In genomic region chr11:19924757-19925148, GRCm38 (mm10) we compare ENCODE assay signal across 8 mouse cellular contexts. TPM values are rescaled to one million over a fixed set of nuclear protein-coding genes. Genes with fewer than 3 reads are reported as not detected.
A peak's percentile ranks its signal among the peaks of the same experiment; 100 is the strongest.
DNase-seq lines count a peak whose midpoint lies in the region; ATAC-seq and TF ChIP-seq lines count a peak whose summit lies in the region.

No protein-coding gene starts in this region.

- no peak for TF ChIP-seq RAD21 in CH12.LX (IDR thresholded peaks at IDR 0.05; ENCODE audit: low read depth, low read length)

- TF ChIP-seq POLR2A in heart, adult 2 months (IDR thresholded peaks at IDR 0.05; ENCODE audit: insufficient read depth, low read depth, low read length), result no peak
- no peak for TF ChIP-seq POLR2A in CH12.LX (IDR thresholded peaks at IDR 0.05; ENCODE audit: low read depth, low read length)

- H3K36me3 ChIP-seq in heart, adult 2 months (ENCODE audit: control insufficient read depth, insufficient read depth, low read length), result no peaks in the 10 kb centered on the region
- peaks cover 0 to 13% of the 10 kb centered on the region in 2 experiments for H3K36me3 ChIP-seq in CH12.LX (replicated peaks in 1 of 2; ENCODE audit: control insufficient read depth in 1 of 2, insufficient read depth in 1 of 2, low read length in 1 of 2)
- H3K36me3 ChIP-seq in embryonic facial prominence, embryonic 14.5 days (ENCODE audit: control insufficient read depth, insufficient read depth, low read length), result no peaks in the 10 kb centered on the region
- H3K36me3 ChIP-seq in hindbrain, embryonic 12.5 days, result no peaks in the 10 kb centered on the region
- no peaks in the 10 kb centered on the region for H3K36me3 ChIP-seq in liver, embryonic 14.5 days (replicated peaks; ENCODE audit: control insufficient read depth, insufficient read depth, low read depth)

- DNase-seq in heart, adult 2 months, result no peak
- no peak for DNase-seq in heart, postnatal 4 days
- DNase-seq in CH12.LX (ENCODE audit: extremely low read depth), result peak; percentile 38
- DNase-seq in embryonic facial prominence, embryonic 14.5 days (ENCODE audit: low spot score), result peak; percentile 43
- DNase-seq in liver, embryonic 14.5 days (ENCODE audit: low read depth in 3 of 3, low spot score in 3 of 3), result no peak
- DNase-seq in right cerebral cortex, postnatal 14 days, result peak; percentile 42
- no peak for DNase-seq in layer of hippocampus, adult 9-11 months

- peaks cover 7% of the 10 kb centered on the region for H3K4me1 ChIP-seq in heart, adult 2 months (ENCODE audit: control insufficient read depth, insufficient read depth, low read length)
- peaks cover 7 to 64% of the 10 kb centered on the region in 2 experiments for H3K4me1 ChIP-seq in CH12.LX (ENCODE audit: control insufficient read depth in 1 of 2, insufficient read depth in 2 of 2)
- peaks cover 14% of the 10 kb centered on the region for H3K4me1 ChIP-seq in embryonic facial prominence, embryonic 14.5 days (ENCODE audit: control insufficient read depth, insufficient read depth, low read length)
- peaks cover 15% of the 10 kb centered on the region for H3K4me1 ChIP-seq in hindbrain, embryonic 12.5 days
- peaks cover 13 to 23% of the 10 kb centered on the region in 2 experiments for H3K4me1 ChIP-seq in liver, embryonic 14.5 days (replicated peaks; ENCODE audit: control insufficient read depth in 2 of 2, insufficient read depth in 2 of 2, low read length in 1 of 2)

- no peaks in the 10 kb centered on the region for H3K27me3 ChIP-seq in heart, adult 2 months (ENCODE audit: control insufficient read depth, insufficient read depth, low read length)
- peaks cover 2% of the 10 kb centered on the region for H3K27me3 ChIP-seq in CH12.LX (replicated peaks)
- no peaks in the 10 kb centered on the region for H3K27me3 ChIP-seq in embryonic facial prominence, embryonic 14.5 days (replicated peaks; ENCODE audit: control insufficient read depth, insufficient read depth, low read length)
- H3K27me3 ChIP-seq in hindbrain, embryonic 12.5 days, result no peaks in the 10 kb centered on the region
- no peaks in the 10 kb centered on the region for H3K27me3 ChIP-seq in liver, embryonic 14.5 days (ENCODE audit: control insufficient read depth, insufficient read depth, low read length)

- dilution Hi-C loops in CH12.LX (cut with MboI; ENCODE audit: extremely low pct_ligation_motif_present, extremely low pct_unique_long_range_greater_than_20kb, low sequenced_read_pairs), result no loop called here

- ATAC-seq in embryonic facial prominence, embryonic 14.5 days (ENCODE audit: low read depth), result peak; percentile 7
- ATAC-seq in hindbrain, embryonic 12.5 days (ENCODE audit: low FRiP score), result peak; percentile 13
- ATAC-seq in liver, embryonic 14.5 days (ENCODE audit: insufficient read depth), result peak; percentile 2

- peak overlapping the region; percentile 63 for H3K4me2 ChIP-seq in CH12.LX (ENCODE audit: insufficient read depth, low read depth, poor library complexity, severe bottlenecking)
- peak overlapping the region; percentile 78 for H3K4me2 ChIP-seq in embryonic facial prominence, embryonic 14.5 days (ENCODE audit: low read depth, low read length)
- peak overlapping the region; percentile 57 for H3K4me2 ChIP-seq in hindbrain, embryonic 12.5 days (replicated peaks)
- peak overlapping the region; percentile 88 for H3K4me2 ChIP-seq in liver, embryonic 14.5 days (ENCODE audit: low read depth)

- peaks cover 2% of the 10 kb centered on the region for H3K79me2 ChIP-seq in heart, adult 2 months (replicated peaks; ENCODE audit: control insufficient read depth, insufficient read depth, low read length)
- peaks cover 23% of the 10 kb centered on the region for H3K79me2 ChIP-seq in CH12.LX (replicated peaks; ENCODE audit: control insufficient read depth, extremely low read depth, insufficient read depth, poor library complexity, severe bottlenecking)

- TF ChIP-seq CTCF in heart, adult 2 months (IDR thresholded peaks at IDR 0.05), result no peak
- TF ChIP-seq CTCF in CH12.LX (conservative IDR thresholded peaks at IDR 0.05 in 1 of 2, IDR thresholded peaks at IDR 0.05 in 1 of 2; ENCODE audit: low read depth in 2 of 2, low read length in 2 of 2), result no peak
- no peak for TF ChIP-seq CTCF in liver, embryonic 14.5 days (IDR thresholded peaks at IDR 0.05; ENCODE audit: low read depth)

- H3K9ac ChIP-seq in heart, adult 2 months (ENCODE audit: low read depth, low read length), result peak overlapping the region; percentile 84
- peak overlapping the region; percentile 97 for H3K9ac ChIP-seq in CH12.LX (ENCODE audit: insufficient read depth, low read depth)
- peak overlapping the region; percentile 96 for H3K9ac ChIP-seq in embryonic facial prominence, embryonic 14.5 days (ENCODE audit: low read depth, low read length)
- H3K9ac ChIP-seq in hindbrain, embryonic 12.5 days, result peak overlapping the region; percentile 91
- peak overlapping the region; percentile 93 for H3K9ac ChIP-seq in liver, embryonic 14.5 days (replicated peaks)

- peak overlapping the region; percentile 86 for H3K4me3 ChIP-seq in heart, adult 2 months
- H3K4me3 ChIP-seq in CH12.LX (replicated peaks in 1 of 3; ENCODE audit: low read depth in 2 of 3, low read length in 2 of 3, poor library complexity in 1 of 3), result peak overlapping the region; percentile 84 to 89 (median 87)
- peak overlapping the region; percentile 92 for H3K4me3 ChIP-seq in embryonic facial prominence, embryonic 14.5 days (ENCODE audit: low read depth, low read length)
- H3K4me3 ChIP-seq in hindbrain, embryonic 12.5 days, result peak overlapping the region; percentile 88
- H3K4me3 ChIP-seq in liver, embryonic 14.5 days (ENCODE audit: insufficient read depth in 1 of 2, low read depth in 2 of 2, low read length in 2 of 2), result peak overlapping the region; percentile 91 to 95

- intact Hi-C loops in heart, adult 2 months (cut with DNase I), result loop anchor here (1.0 to 5.0 kb wide), 4 partner anchors 39 to 188 kb away; partner anchors contain the start of gene Actr2

- under 1% methylated on average over 29 of the region's 29 CpGs for WGBS in heart, adult 2 months
- WGBS in embryonic facial prominence, embryonic 14.5 days, result 2% methylated on average over 23 of the region's 29 CpGs
- under 1% methylated on average over 29 of the region's 29 CpGs for WGBS in hindbrain, embryonic 12.5 days
- WGBS in liver, embryonic 14.5 days (ENCODE audit: insufficient replicate concordance), result under 1% methylated on average over 29 of the region's 29 CpGs

- H3K27ac ChIP-seq in heart, adult 2 months, result peak overlapping the region; percentile 97
- peak overlapping the region; percentile 78 for H3K27ac ChIP-seq in CH12.LX (ENCODE audit: insufficient read depth, low read depth)
- peak overlapping the region; percentile 96 for H3K27ac ChIP-seq in embryonic facial prominence, embryonic 14.5 days (replicated peaks; ENCODE audit: low read depth, low read length)
- H3K27ac ChIP-seq in hindbrain, embryonic 12.5 days, result peak overlapping the region; percentile 90
- peak overlapping the region; percentile 57 for H3K27ac ChIP-seq in liver, embryonic 14.5 days

- in situ Hi-C loops in CH12.LX (cut with MboI; ENCODE audit: low pct_ligation_motif_present, low pct_unique_long_range_greater_than_20kb, low sequenced_read_pairs), result loop anchor here (5.0 to 10.0 kb wide), 4 partner anchors 53 to 150 kb away; no protein-coding TSS in a partner anchor

- no peak for TF ChIP-seq EP300 in heart, adult 2 months (IDR thresholded peaks at IDR 0.05; ENCODE audit: insufficient read depth, low read depth, low read length)
- no peak for TF ChIP-seq EP300 in CH12.LX (IDR thresholded peaks at IDR 0.05; ENCODE audit: low read length)
- TF ChIP-seq EP300 in liver, embryonic 14.5 days (IDR thresholded peaks at IDR 0.05; ENCODE audit: low read depth), result no peak

- H3K9me3 ChIP-seq in CH12.LX (replicated peaks; ENCODE audit: low read length), result no peaks in the 10 kb centered on the region
- no peaks in the 10 kb centered on the region for H3K9me3 ChIP-seq in embryonic facial prominence, embryonic 14.5 days (ENCODE audit: control insufficient read depth, low read length)
- no peaks in the 10 kb centered on the region for H3K9me3 ChIP-seq in hindbrain, embryonic 12.5 days (replicated peaks)
- H3K9me3 ChIP-seq in liver, embryonic 14.5 days (ENCODE audit: control insufficient read depth, low read length), result no peaks in the 10 kb centered on the region

TF ChIP-seq in CH12.LX, 34 proteins besides CTCF, POLR2A, EP300 and RAD21:
- TF ChIP-seq POLR2AphosphoS2 (IDR thresholded peaks at IDR 0.05; ENCODE audit: low read depth, low read length) (no peak), ZNF384 (IDR thresholded peaks at IDR 0.05; ENCODE audit: low read depth, low read length) (no peak), MAX (IDR thresholded peaks at IDR 0.05; ENCODE audit: low read length) (no peak), ZC3H11A (IDR thresholded peaks at IDR 0.05; ENCODE audit: low read depth, low read length) (no peak), MEF2A (IDR thresholded peaks at IDR 0.05; ENCODE audit: borderline replicate concordance, low read depth, low read length) (no peak), USF2 (conservative IDR thresholded peaks at IDR 0.05; ENCODE audit: low read depth, low read length) (no peak), IRF4 (IDR thresholded peaks at IDR 0.05; ENCODE audit: low read depth, low read length) (no peak), HCFC1 (IDR thresholded peaks at IDR 0.05; ENCODE audit: low read depth, low read length) (no peak), ZMIZ1 (IDR thresholded peaks at IDR 0.05; ENCODE audit: low read depth, low read length) (no peak), NELFE (IDR thresholded peaks at IDR 0.05; ENCODE audit: low read depth, low read length) (no peak), SIN3A (IDR thresholded peaks at IDR 0.05; ENCODE audit: low read length) (no peak)

RNA-seq across cellular contexts. Expression of gene Spred2, which starts 0.6 kb away (rescaled TPM):
- total RNA-seq in heart, adult 2 months (2021), result 10 to 100 TPM; 22.0 to 22.1 TPM
- 18.5 and 20.6 TPM in 2 replicates for polyA plus RNA-seq in heart, adult 2 months (2012; rRNA removed)
- total RNA-seq in heart, postnatal 4 days (2021), result 10 to 100 TPM; 27.9 to 28.2 TPM
- total RNA-seq in CH12.LX (2012; rRNA removed) (3.2 and 4.2 TPM in 2 replicates), CH12.LX (2014; rRNA removed) (0.85 and 1.4 TPM in 2 replicates)
- 15.8 and 15.9 TPM in 2 replicates for polyA plus RNA-seq in CH12.LX (2012; ENCODE audit: insufficient read length, low read depth)
- polyA plus RNA-seq in embryonic facial prominence, embryonic 14.5 days (2014; fragmentation: Nextera tagmentation; extraction: Ambion mirVana), result 7.7 and 8.7 TPM in 2 replicates
- 6.8 and 7.8 TPM in 2 replicates for polyA plus RNA-seq in hindbrain, embryonic 12.5 days (2016; fragmentation: Nextera tagmentation; extraction: Ambion mirVana)
- 3.1 and 3.4 TPM in 2 replicates for polyA plus RNA-seq in liver, embryonic 14.5 days (2012; rRNA removed)
- 1.0 and 1.3 TPM in 2 replicates for polyA plus RNA-seq in liver, embryonic 14.5 days (2014; fragmentation: Nextera tagmentation; extraction: Ambion mirVana)

Comparison
In these comparisons a context has a peak if more than half of its experiments do, and no peak if none do; other contexts are left out.
1. DNase-seq: peak in CH12.LX (single experiment), embryonic facial prominence, embryonic 14.5 days (single experiment) and right cerebral cortex, postnatal 14 days (single experiment); none in heart, adult 2 months (0 of 2), heart, postnatal 4 days (single experiment), liver, embryonic 14.5 days (0 of 3) and layer of hippocampus, adult 9-11 months (single experiment).
2. Peak in every context shown above with its lines, with median percentiles within 50 percentile points of each other: H3K27ac ChIP-seq, H3K4me3 ChIP-seq, H3K9ac ChIP-seq, H3K4me2 ChIP-seq and ATAC-seq.